Mouse (Mus musculus): ENCODE measurements around the gene Galr2. TPM values are rescaled to one million over a fixed set of nuclear protein-coding genes. Genes with fewer than 3 reads are reported as not detected.

The Galr2 gene
- polyA plus RNA-seq, 1 experiment from 2014 or later: 0.46 TPM

DNA sequence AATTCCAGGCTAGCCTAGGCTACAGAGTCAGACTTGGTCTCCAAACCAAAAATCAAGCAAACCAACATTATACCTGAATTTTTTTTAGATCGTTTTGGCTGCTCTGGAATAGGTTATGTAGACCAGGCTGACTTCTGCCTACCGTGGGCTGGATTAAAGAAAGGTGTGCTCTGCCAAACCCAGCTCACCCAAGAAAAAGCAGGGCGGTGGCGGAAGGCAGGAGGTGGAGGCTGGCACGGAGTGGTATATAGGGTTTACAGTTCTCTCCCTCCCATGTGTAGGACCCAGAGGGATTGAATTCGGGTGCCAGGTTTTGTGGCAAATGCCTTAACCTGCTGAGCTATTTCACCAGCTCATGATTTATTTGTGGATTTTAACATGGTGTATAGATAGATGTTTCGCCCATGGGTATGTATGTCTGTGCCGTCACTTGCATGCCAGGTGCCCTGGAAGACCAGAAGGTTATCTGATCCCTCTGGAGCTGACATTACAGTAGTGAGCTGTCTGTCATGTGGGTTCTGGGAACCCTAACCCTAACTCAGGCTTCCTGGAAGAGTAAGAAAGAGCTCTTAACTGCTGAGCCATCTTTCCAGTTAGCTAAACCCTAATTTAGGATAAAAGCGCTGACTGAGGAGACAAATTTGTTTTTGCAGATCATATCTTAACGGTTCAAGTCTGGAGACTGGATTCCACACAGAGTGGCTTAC, 26.4 kb downstream of the Galr2 start, which contains the start of gene Exoc7:
TSS of gene Exoc7 (minus strand) at position 215 of the 707 bp plus-strand sequence.
- Histone ChIP-seq H3K4me1 (ENCODE audit: control insufficient read depth, insufficient read depth, low read length) (peaks cover 8% of the 10 kb centered on the region), H3K27ac (ENCODE audit: low read length) (peak within 1 kb of the TSS; percentile 74), H3K4me2 (ENCODE audit: low read length) (peak within 1 kb of the TSS; percentile 69), H3K36me3 (ENCODE audit: control insufficient read depth, insufficient read depth, low read length) (peaks cover 18% of the 10 kb centered on the region), H3K4me3 (ENCODE audit: low read depth, low read length) (peak within 1 kb of the TSS; percentile 59), H3K27me3 (ENCODE audit: control insufficient read depth, insufficient read depth, low read depth, low read length) (no peaks in the 10 kb centered on the region), H3K9ac (ENCODE audit: low read depth, low read length) (peak within 1 kb of the TSS; percentile 79), H3K9me3 (replicated peaks; ENCODE audit: control insufficient read depth, low read length, poor library complexity, severe bottlenecking) (no peaks in the 10 kb centered on the region)
- ATAC-seq: peak; percentile 49
- 85% methylated on average over 10 of the region's 10 CpGs for WGBS

- no peak for ATAC-seq
- WGBS: 92% methylated on average over 12 of the region's 12 CpGs
- peaks cover 8% of the 10 kb centered on the region for H3K4me1 ChIP-seq (ENCODE audit: control insufficient read depth, insufficient read depth, low read length)
Measured at GRCm38 (mm10) chr11:116307762-116308531, 27.2 kb downstream of the Galr2 start.

DNA sequence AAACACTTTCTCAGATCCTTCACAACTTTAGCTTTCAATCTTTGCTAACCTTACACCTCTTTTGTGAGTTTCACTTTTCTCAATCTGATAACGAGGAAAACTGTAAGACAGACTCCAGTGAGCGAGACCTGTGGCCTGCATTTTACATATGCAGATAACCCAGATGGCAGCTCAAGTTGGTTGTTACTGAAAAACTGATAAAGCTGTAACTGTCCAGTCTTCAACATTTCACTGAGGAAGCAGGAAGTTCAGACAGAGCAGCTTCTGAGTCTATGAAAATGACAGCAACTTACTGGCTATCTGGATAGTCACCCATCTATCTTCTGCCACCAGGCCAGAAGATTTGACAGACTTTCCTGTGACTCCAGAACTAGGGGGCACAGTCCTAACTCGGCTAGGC, 28.9 kb downstream of the Galr2 start:
- no peak overlapping the region for H3K4me3 ChIP-seq (ENCODE audit: low read depth, low read length)
- H3K4me1 ChIP-seq (ENCODE audit: control insufficient read depth, insufficient read depth, low read length): peaks cover 8% of the 10 kb centered on the region
- no peak for ATAC-seq
- H3K4me2 ChIP-seq (ENCODE audit: low read length): no peak overlapping the region
- H3K9ac ChIP-seq (ENCODE audit: low read depth, low read length): no peak overlapping the region
- H3K9me3 ChIP-seq (replicated peaks; ENCODE audit: control insufficient read depth, low read length, poor library complexity, severe bottlenecking): no peaks in the 10 kb centered on the region
- H3K27ac ChIP-seq (ENCODE audit: low read length): no peak overlapping the region
- H3K36me3 ChIP-seq (ENCODE audit: control insufficient read depth, insufficient read depth, low read length): no peaks in the 10 kb centered on the region
- WGBS: 85% methylated on average over 3 of the region's 3 CpGs
- no peaks in the 10 kb centered on the region for H3K27me3 ChIP-seq (ENCODE audit: control insufficient read depth, insufficient read depth, low read depth, low read length)

More at GRCm38 (mm10) chr11:116307762-116308531, 27.2 kb downstream of the Galr2 start:
- Histone ChIP-seq H3K4me2 (ENCODE audit: low read length) (no peak overlapping the region), H3K36me3 (ENCODE audit: control insufficient read depth, insufficient read depth, low read length) (peaks cover 13% of the 10 kb centered on the region), H3K9ac (ENCODE audit: low read depth, low read length) (no peak overlapping the region), H3K27me3 (ENCODE audit: control insufficient read depth, insufficient read depth, low read depth, low read length) (no peaks in the 10 kb centered on the region), H3K27ac (ENCODE audit: low read length) (no peak overlapping the region), H3K9me3 (replicated peaks; ENCODE audit: control insufficient read depth, low read length, poor library complexity, severe bottlenecking) (no peaks in the 10 kb centered on the region), H3K4me3 (ENCODE audit: low read depth, low read length) (no peak overlapping the region)

DNA sequence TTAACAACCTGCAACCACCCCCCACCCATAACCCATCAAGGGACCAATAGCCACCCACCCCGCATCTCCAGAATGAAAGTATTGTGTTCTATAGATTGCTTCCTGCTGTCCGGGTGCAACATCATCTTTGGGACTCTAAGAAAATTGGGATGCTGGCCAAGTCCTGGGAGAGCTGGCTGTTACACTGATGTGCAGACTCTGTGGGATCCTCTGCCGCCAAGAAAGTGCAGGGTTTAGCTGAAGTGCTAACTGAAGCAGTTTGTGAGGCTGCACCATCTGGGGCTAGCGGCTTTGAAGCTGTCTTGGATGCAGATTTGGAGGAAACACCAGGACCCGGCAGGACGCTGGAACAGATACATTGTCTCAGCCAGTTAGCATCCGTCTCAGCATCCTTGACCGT, 30.4 kb downstream of the Galr2 start:
- 50% methylated on average over 8 of the region's 8 CpGs for WGBS
- no peaks in the 10 kb centered on the region for H3K36me3 ChIP-seq (ENCODE audit: control insufficient read depth, insufficient read depth, low read length)
- H3K27me3 ChIP-seq (ENCODE audit: control insufficient read depth, insufficient read depth, low read depth, low read length): no peaks in the 10 kb centered on the region
- H3K4me2 ChIP-seq (ENCODE audit: low read length): no peak overlapping the region
- H3K4me1 ChIP-seq (ENCODE audit: control insufficient read depth, insufficient read depth, low read length): no peaks in the 10 kb centered on the region
- no peak overlapping the region for H3K4me3 ChIP-seq (ENCODE audit: low read depth, low read length)
- no peak overlapping the region for H3K27ac ChIP-seq (ENCODE audit: low read length)
- no peak overlapping the region for H3K9ac ChIP-seq (ENCODE audit: low read depth, low read length)
- H3K9me3 ChIP-seq (replicated peaks; ENCODE audit: control insufficient read depth, low read length, poor library complexity, severe bottlenecking): no peaks in the 10 kb centered on the region
- no peak for ATAC-seq

DNA sequence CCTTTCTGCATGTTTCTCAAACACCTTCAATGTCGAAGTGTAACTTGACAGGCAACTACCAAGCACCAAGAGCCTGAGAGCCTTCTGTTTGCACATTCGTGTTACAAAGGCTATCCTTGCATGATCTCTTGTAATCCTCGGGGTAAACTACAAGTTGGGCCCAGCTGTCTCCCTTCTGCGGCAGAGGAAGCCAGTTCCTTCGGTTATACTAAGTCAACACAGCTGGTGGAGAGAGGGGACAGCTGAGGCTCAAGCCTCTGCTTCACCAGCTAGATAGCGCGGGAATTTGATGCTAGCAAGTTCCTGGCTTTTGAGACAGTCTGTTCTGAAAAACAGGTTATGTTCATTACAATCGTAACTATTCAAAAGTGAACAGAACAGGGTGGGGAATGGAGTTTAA, 31.6 kb downstream of the Galr2 start:
- no peaks in the 10 kb centered on the region for H3K9me3 ChIP-seq (replicated peaks; ENCODE audit: control insufficient read depth, low read length, poor library complexity, severe bottlenecking)
- 59% methylated on average over 8 of the region's 8 CpGs for WGBS
- no peak for ATAC-seq
- no peaks in the 10 kb centered on the region for H3K36me3 ChIP-seq (ENCODE audit: control insufficient read depth, insufficient read depth, low read length)
- H3K9ac ChIP-seq (ENCODE audit: low read depth, low read length): no peak overlapping the region
- no peak overlapping the region for H3K4me3 ChIP-seq (ENCODE audit: low read depth, low read length)
- no peaks in the 10 kb centered on the region for H3K4me1 ChIP-seq (ENCODE audit: control insufficient read depth, insufficient read depth, low read length)
- H3K4me2 ChIP-seq (ENCODE audit: low read length): no peak overlapping the region
- H3K27me3 ChIP-seq (ENCODE audit: control insufficient read depth, insufficient read depth, low read depth, low read length): no peaks in the 10 kb centered on the region
- no peak overlapping the region for H3K27ac ChIP-seq (ENCODE audit: low read length)

DNA sequence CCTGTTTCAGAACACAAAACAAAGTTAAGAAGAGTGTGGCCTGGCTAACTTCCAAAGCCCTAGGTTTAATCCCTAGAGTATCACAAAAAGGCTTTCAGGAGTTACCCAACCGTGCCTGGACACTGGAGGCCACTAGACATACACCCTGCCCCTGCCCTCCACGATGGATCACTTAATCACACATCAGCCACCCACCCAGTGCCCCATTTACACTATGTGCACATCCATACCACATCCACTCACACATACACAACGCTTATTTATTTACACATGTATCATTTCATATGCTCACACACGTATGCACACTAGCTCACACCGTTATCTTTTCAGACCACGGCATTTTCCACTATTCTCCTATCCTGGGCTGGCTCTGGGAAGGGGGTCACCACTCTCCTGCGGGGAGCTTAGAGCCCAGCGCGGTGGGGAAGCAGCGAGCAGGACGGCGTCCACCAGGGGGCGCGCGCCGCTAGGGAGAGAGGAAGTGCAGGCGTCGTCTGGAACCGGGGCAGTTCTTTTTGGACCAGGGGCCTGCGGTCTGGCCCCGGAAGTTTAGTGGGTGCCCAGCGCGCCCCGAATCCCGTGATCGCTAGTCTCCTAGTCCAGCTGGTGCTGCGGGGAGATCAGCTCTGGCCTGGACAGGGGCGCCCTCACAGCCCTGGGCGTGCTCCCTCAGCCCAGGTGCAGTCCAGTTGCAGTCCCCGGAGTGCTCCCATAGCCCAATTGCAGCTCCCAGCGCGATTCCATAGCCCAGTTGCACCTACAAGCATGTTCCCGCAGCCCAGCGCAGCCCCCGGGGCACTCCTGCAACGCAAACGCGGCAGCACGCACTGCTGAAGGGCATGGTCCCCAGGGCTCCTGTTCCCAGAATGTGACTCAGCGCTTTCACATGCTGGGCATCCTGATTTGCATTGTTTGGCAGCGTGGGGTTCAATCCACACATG, 38.2 kb downstream of the Galr2 start:
- WGBS: 2% methylated on average over 41 of the region's 41 CpGs

GRCm38 (mm10) chr11:116326963-116327603, 46.3 kb downstream of the Galr2 start:
- H3K9ac ChIP-seq (ENCODE audit: low read depth, low read length): no peak overlapping the region
- H3K4me3 ChIP-seq (ENCODE audit: low read depth, low read length): no peak overlapping the region
- no peaks in the 10 kb centered on the region for H3K36me3 ChIP-seq (ENCODE audit: control insufficient read depth, insufficient read depth, low read length)
- no peak for ATAC-seq
- peaks cover 6% of the 10 kb centered on the region for H3K4me1 ChIP-seq (ENCODE audit: control insufficient read depth, insufficient read depth, low read length)
- 77% methylated on average over 7 of the region's 7 CpGs for WGBS
- H3K4me2 ChIP-seq (ENCODE audit: low read length): no peak overlapping the region
- no peak overlapping the region for H3K27ac ChIP-seq (ENCODE audit: low read length)
- H3K27me3 ChIP-seq (ENCODE audit: control insufficient read depth, insufficient read depth, low read depth, low read length): no peaks in the 10 kb centered on the region
- H3K9me3 ChIP-seq (replicated peaks; ENCODE audit: control insufficient read depth, low read length, poor library complexity, severe bottlenecking): no peaks in the 10 kb centered on the region

More for the DNA sequence above, 38.2 kb downstream of the Galr2 start:
- peak overlapping the region; percentile 47; the same call in 1 of the 2 replicates for H3K9ac ChIP-seq (ENCODE audit: low read depth, low read length)
- no peaks in the 10 kb centered on the region for H3K9me3 ChIP-seq (replicated peaks; ENCODE audit: control insufficient read depth, low read length, poor library complexity, severe bottlenecking)
- H3K4me3 ChIP-seq (ENCODE audit: low read depth, low read length): peak overlapping the region; percentile 32
- no peaks in the 10 kb centered on the region for H3K27me3 ChIP-seq (ENCODE audit: control insufficient read depth, insufficient read depth, low read depth, low read length)
- no peak overlapping the region for H3K27ac ChIP-seq (ENCODE audit: low read length)
- no peaks in the 10 kb centered on the region for H3K36me3 ChIP-seq (ENCODE audit: control insufficient read depth, insufficient read depth, low read length)
- H3K4me1 ChIP-seq (ENCODE audit: control insufficient read depth, insufficient read depth, low read length): peaks cover 5% of the 10 kb centered on the region; the same call in 1 of the 2 replicates
- peak overlapping the region; percentile 73 for H3K4me2 ChIP-seq (ENCODE audit: low read length)
- peak; percentile 84 for ATAC-seq

Measured in midbrain, embryonic 16.5 days (tissue).